Mouse (Mus musculus) kidney, adult 8-10 months (tissue): ENCODE measurements at regions not wholly inside any gene's neighbourhood (a gene's known extent, or its start where the extent isn't known, plus 50 kb on each side); places are given as distances from the start of the nearest gene placed in this dataset.
A peak's percentile ranks its signal among the peaks of the same experiment; 100 is the strongest.

Experiments
- DNase-seq, 2 experiments: peaks; one replicate each; pipeline ENCODE4 v3.0.0; 2022

- DNase-seq, result no peak
These were observed 86.0 kb downstream of the Ackr3 start for GRCm38 (mm10) chr1:90289732-90290215.

GRCm38 (mm10) chr1:90290428-90291197 lies 86.8 kb downstream of the Ackr3 start:
- no peak for DNase-seq

DNA sequence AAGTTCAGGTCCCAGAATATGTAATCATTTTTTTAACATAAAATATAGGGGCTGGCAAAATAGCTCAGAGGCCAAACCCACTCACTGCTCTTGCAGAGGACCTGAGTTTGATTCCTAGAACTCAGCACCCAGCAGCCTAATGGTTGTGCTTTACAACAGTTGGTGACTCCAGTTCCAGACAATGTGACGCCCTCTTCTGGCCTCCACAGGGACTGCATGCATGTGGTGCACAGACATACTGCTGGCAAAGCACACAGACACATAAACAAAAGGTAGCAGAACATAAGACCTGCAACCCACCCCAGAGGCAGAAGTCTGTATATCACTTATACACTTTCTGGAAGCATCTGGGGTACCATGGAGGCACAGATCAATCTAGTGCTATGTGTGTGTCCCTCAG lies 87.5 kb downstream of the Ackr3 start:
- no peak for DNase-seq

- DNase-seq, result no peak
These were observed 94.0 kb downstream of the Ackr3 start for GRCm38 (mm10) chr1:90297751-90298150.

DNA sequence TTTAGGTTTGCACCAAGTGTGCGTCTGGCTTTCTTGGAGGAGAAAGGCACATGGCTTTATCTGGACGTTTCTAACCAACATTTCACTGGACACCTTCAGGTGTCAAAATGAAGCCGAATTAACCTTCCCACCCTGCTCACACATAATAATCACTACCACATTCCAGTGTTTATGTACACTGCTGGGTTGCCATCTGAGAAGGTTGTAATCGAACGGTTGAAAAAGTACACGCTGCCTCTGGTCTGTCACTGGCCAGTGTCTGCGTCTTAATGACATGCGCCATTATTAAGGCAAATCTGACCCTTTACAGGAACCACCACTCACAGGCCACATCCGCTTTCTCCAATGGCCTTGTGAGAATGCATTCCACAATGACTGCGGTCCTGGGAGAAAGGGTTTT lies 96.4 kb downstream of the Ackr3 start:
- no peak for DNase-seq

- no peak for DNase-seq
These were observed 100.6 kb downstream of the Ackr3 start for GRCm38 (mm10) chr1:90304331-90304730.

GRCm38 (mm10) chr1:90311016-90311415 lies 107.2 kb downstream of the Ackr3 start:
- no peak for DNase-seq

- DNase-seq, result no peak
These were observed 108.1 kb downstream of the Ackr3 start for GRCm38 (mm10) chr1:90311649-90312442.

GRCm38 (mm10) chr1:90313750-90314359 lies 110.1 kb downstream of the Ackr3 start:
- DNase-seq, result no peak

DNA sequence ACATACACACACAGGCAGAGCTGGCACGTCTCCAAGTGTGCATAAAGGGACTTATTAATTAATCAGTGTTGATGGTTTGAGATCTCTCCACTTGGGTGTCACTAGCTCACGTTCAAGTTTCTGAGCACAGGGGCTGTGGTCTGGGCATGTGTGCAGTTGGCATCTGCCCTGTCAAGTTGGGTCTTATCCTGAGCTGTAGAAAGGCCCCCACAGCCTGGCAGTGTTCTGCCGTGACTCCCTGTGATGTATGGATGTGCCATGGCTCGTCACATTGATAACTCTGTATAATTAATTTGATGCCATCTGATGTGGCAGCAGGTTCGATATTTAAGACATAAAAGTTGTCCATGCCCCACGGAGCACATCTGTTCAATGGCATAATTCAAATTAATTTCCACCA lies 114.1 kb downstream of the Ackr3 start:
- DNase-seq, result no peak

- no peak for DNase-seq
These were observed 114.7 kb downstream of the Ackr3 start for GRCm38 (mm10) chr1:90318502-90318901.

GRCm38 (mm10) chr1:90320518-90320917 lies 116.7 kb downstream of the Ackr3 start:
- no peak for DNase-seq

DNA sequence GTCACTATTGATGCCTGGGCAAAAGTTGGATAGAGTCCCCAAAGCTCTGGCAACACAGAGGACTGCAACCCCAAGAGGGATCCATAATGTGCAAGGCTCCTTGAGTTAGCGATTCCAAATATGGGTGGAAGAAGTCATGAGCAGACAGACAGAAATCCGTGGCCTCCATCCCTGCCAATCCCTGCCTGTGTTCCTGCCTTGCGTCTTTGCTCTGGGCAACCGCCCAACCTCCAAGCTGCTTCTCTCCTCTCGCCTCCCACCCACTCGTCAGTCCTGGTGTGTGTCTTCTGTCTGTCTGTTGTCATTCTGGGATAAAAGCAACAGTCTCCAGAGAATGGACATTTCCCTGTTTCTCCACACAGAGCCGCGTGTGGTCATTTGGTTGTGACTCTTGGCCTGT lies 117.7 kb downstream of the Ackr3 start:
- DNase-seq, result no peak

DNA sequence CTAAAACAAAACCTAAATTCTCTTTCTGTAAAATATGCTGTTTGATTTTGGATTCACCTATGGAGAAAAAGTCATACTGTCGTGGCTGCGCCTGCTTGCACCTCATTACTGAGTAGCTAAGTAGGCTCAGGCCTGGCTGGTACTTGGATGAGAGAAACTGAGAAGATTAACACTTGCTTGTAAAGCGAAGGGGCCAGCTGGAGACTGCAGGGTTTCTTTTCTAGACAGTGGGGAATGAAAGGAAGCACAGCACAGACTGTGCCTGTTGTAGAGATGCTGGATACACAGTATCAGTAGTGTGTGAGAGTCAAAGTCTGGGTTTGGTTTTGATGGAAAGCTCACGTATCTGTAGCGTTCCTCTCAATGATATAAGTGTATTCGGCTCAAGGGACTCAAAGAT lies 123.5 kb downstream of the Ackr3 start:
- no peak for DNase-seq

DNA sequence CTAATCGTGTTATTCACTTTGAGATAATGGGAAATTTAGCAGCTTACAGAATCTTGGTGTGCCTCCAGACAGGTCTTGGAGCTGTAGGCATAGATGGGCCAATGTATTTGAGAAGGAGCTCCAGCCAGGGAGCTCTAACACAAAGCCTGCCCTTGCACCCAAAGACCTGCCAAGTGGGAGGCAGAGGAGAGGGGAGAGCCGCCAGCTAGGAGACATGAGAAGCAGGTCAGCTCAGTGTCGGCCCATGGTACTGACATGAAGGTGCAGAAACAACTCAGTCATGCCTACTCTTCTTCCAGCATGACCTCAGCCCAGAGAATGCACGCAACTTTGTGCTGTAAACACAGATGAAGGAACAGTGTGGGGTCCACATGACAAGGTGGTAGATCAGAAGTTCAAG lies 128.8 kb downstream of the Ackr3 start:
- DNase-seq, result no peak

GRCm38 (mm10) chr1:90333676-90334430 lies 130.1 kb downstream of the Ackr3 start:
- DNase-seq, result no peak

DNA sequence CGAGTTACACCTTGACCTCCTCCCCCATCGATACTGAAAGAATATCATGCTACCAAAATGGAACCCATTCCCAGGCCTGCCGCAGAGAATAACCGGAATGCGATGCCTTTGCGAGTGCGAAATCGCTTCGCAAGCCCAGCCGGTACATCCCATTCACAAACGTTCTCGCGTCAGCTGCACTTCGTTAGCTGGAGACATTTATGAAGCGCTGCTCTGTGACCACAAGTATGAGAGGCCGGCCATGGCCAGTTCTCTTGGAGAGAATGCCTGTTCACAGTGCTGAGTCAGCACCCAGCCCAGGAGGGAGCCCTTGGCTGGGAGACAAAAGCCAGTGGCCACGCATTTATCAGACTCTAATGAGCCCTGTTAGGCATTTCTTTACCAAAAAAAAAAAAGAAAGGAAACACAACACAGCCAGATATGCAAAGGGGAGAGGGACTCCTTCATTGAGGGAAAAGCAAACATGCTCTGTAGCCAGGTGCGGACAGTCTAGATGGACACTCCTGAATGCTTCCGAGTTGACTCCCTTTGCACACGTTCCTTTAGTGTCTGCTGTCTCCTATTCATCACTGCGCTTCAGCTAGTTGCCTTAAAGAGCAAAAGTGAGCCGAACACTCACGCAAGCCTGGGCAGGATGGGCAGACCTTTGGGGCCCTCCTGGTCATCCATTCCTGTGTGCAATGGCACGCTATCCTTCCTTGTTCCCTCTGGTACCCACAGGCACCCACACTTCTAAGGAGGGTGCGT lies 131.4 kb downstream of the Ackr3 start:
- peak; percentile 67 to 69 for DNase-seq

DNA sequence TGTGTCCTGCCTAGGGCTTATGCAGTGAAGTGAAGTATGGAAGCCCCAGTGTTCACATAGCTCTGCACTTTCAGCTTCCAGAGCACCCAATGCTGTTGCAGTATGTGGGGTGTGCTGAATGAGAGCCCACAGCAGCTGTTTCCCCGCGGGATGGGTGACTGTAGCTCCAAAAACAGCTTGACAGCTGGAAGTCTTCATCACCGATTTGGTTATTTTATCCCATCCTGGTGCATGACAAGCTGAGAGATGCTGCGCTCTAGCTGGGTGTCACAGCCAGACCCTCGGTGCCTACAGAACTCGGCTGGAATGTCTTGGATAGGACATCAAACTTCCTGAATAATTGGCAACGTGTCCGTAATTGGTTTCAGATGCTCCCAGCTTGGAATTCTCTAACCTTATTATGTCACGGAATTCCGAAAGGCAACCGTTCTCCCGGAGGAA lies 134.1 kb downstream of the Ackr3 start:
- no peak for DNase-seq

- DNase-seq, result no peak
These were observed 138.6 kb downstream of the Ackr3 start for GRCm38 (mm10) chr1:90342346-90342745.

- DNase-seq, result peak; percentile 60 to 66
These were observed 139.7 kb downstream of the Ackr3 start for GRCm38 (mm10) chr1:90343492-90343891.

DNA sequence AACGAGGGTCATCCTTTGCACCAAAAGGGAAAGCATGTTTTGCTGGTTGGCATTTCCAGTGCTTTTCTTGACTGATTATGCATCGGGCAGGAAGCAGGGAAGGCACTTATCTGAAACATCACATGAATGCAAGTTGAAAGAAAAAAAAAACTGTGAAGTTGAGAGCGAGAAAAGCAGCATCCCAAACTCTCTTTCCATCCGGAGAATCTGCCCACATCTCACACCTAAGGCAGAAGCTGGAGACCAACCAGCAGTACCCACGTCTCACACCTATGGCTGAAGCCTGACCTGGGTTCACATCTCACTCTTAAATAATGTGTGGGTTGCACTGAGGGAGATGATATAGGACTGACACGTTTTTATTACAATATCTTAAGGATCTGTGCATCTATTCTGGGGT lies 143.3 kb downstream of the Ackr3 start:
- DNase-seq, result no peak

DNA sequence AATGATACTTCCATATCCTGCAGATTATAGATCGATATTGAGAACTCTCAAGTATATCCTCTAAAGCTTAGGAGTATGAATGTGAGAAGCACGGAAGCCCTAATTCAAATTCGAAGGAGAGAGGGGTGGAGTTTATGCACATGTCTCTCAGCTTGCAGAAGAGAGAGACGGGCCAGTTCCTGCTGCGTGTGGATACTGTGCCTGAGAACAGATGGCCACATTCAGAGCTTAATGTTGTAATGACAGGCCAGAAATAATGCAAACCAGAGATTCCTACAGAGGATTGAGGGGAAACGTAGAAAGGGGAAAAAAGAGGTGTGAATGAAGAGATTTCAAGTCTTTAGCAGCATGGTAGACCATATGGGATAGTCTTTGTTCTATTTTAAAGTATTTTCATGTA lies 145.8 kb downstream of the Ackr3 start:
- DNase-seq, result no peak
